Mouse (Mus musculus): Measurements from ENCODE around the gene Fam107b.
A peak's percentile ranks its signal among the peaks of the same experiment; 100 is the strongest.
"Not testable (repeated sequence)": the region's sequence is repeated elsewhere in the genome, so short reads cannot be mapped to it uniquely, and the experiment has no call there.

Fam107b gene

DNA sequence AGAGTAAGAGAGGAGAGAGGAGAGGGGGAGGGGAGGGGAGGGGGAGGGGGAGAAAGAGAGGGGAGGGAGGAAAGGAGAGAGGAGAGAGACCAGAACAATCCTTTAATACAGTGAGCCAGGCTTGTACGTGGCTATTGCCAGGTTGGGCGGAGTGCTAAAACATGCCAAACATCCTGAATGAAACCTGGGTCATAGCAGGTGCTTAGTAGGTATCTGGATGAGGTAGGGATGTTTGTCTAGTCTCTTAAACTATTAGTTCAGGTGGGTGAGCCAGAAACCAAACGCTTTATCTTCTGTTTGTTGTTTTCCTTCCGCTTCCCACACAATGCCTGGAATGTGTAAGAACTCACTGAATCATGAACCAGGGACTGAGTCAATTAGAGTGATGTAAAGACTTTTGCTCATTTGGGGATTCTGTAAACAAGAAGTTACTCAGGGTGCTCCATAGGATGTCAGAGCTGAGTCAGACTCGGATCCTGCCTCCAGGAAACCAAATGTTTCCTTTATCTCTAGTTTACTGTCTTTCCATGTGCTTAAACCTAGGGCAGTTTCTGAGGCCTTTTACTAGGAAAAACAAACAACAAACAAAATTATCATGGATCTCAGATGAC is 89.1 kb downstream of the Fam107b start:
- DNase-seq: no peak

DNA sequence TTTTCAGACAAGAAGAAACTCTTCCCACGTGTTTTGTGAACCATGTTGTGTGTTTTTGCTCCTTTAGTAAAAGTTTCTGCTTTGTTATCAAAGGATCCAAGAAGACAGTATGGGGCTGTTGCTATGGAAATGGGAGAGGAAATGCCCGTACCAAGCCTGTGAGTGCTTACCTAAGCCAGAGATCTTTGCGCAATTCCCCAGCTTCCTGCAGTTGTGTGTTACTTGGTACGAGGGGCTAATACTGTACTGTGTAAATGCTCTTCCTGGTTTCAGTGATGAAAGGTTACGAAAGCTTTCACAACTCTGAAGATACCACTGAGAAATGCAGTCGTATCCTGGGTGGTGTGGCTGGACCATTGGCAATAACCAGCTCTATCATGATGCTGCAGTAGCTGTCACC is 93.8 kb downstream of the Fam107b start:
- DNase-seq: no peak

DNA sequence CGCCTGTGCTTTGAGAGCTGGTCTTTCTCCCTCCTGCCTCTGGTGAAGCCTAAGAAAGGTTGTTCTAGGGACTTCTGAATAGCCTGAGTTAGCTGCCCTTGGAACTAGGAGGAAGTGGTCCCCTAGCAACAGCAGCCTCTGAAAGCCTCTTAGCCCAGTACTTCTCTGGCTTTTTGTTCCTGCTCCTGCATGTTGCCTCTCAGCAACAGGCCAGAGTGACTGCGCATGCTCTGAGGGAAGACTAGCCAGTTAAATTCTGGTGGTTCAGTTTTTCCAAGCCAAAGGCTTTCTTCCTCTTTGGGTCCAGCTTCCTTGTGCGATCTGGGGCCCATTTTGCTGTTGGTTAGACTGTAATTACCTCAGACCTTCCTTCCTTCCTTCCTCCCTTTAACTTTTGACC is 98.4 kb downstream of the Fam107b start:
- DNase-seq: no peak

DNA sequence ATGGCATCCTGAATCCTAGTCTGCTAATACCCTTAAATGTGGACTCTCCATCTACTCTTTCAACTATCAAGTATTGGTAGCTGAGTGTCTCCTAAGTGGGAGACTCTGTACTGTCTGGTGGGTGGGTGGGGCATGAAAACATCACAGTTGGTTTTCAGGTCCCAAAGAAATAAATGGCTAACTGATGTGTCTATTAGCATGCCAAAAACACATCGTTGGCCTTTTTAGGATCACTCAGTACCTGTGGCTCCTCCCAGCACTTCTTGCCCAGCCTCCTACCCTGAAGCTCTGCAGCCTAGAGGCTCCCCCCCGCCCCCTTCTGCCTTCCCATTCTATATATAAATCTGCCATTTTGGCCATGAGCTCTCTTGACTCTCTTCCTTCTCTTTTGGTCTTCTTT is 99.4 kb downstream of the Fam107b start:
- no peak for DNase-seq

DNA sequence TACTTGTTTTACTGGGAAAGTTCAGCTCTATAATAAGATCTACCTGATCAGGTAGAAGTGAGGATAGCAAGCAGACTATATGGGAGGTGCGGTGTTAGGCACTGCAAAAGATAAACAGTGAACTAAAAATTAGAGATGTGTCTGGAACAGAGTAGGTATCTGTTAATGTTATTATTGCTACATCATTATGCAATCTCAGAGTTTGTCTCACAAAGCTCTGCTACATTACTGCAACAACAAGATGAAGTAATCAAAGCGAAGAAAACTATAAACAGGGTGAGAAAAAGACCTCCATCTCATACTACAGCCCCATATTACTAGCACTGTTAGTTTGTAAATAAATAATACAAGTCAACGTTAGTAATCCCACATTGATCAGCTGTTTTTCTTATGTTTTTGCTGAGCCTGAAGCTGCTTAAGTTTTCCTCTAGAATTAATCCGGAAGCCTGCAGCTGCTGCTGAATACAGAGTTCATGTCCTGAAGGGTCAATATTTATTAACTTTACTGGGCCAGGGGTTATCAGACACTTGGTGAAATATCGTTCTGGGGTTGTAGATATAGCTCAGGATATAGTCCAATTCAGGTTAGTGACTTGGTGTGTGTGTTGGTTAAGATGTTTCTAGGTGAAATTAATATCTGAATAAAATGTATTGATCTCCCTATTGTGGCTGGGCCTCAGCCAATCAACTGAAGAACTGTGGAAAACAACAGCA is 102.5 kb downstream of the Fam107b start:
- DNase-seq: no peak

DNA sequence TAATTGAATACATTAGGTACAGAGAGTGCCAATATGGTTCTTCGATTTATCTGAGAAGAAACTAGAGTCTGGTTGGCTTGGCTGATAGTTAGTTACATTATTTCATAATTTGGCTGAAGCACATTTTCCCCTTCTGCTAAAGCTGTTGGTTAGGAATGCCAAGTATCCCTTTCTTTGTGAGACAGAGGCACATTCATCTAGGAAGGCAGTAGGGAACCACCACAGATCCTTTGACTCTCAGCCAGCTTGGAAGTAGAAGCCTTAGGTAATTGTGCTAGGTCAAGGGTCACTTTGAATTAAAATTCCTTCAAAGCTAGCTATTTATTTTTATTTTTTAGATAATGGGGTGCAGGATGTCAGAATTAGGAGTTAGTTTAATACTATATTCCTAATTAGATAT is 105.2 kb downstream of the Fam107b start:
- no peak for DNase-seq

DNA sequence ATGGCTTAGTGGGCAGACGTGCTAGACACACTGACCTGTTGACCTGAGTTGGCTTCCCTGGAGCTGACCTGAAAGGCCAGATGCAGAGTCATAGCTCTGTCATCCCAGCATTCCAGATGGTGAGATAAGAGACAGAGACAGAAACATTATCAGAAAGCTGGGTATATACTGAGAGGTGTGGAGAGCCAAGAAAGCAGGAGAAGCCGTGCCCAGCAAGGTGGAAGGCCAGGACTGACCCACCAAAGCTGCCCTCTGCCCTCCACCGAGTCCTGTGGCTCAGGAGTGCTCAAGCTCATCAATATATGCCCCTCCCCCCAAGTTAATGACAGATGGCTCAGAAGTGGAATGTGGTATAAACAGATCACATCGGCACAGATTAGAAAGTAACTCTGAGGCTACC is 112.4 kb downstream of the Fam107b start:
- no peak for DNase-seq

DNA sequence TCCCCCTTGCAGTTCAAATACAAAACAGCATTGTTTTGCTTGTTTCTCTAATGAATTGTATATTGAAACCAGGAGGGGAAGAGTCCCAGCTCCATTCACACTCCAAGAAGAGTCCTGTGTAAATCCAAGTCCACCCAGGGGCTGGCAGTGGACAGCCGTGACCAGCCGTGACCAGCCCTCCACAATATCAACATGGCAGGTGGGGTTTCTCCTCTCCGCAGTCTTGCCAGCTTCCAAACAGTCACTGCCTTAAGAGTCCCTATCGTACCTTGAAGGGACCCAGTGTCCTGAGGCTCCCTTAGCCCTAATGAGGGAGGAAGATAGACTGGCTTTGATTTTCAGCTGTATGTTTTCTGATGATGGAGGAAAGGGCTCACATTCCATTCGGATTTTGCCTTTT is 113.1 kb downstream of the Fam107b start:
- no peak for DNase-seq

DNA sequence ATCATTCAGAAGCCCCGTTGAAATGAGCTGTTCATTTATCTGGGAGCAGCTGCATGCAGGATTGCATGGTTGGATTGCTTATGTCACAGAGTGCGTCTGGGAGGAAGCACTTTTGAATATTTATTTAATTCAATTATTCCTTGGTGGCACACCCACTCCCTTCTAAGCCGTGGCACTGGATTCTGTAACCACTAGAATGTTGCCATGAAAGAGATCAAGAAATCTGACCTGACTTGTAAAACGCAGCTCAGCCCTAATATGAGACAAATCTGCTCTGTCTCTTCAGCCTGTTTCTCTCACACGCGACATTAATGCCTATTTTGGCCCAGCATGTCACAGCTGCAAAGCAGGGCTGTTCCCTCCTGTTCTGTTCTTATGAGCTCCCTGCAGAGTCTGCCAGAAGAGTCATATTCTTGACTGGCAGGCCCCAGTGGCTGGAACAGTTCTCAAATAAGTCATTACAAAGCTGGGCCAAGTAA is 113.5 kb downstream of the Fam107b start:
- DNase-seq: peak; percentile 29

DNA sequence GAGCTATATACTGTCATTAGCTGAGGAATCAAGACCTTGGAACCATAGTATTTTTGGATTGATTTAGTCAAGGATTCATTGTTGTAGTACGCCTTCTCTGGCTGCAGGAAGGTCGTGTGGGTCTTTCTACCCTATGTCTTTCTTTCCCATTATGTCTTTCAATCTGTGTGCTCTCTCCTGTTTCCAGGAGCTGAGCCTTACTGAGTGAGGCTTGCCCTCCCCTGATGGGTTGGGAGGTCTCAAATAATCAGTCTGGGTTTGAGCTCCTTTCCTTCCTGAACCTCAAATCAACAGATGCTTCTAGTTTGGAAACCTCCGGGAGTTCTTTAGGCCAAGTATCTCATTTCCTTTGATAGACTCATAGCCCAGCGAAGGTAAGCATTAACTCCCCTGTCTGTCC is 119.9 kb downstream of the Fam107b start:
- DNase-seq: no peak

DNA sequence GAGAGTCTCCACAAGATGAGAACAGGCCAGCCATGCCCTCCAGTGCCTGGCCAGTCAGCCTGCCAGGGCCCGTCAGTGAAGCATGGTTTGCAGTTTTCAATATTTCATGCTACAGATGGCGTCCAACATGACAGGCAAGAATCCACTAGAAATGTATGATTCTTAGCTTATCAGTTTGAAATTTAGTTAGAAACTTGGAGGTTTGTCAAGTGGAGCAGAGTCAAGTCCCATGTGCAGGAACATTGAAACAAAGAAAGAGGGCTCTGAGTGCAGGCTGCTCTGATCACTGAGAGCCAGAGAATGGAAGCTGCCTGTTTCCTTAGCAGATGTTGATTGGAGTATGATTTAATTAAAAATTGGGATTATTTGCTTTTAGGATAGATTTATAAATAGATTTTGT is 122.5 kb downstream of the Fam107b start:
- DNase-seq: no peak

DNA sequence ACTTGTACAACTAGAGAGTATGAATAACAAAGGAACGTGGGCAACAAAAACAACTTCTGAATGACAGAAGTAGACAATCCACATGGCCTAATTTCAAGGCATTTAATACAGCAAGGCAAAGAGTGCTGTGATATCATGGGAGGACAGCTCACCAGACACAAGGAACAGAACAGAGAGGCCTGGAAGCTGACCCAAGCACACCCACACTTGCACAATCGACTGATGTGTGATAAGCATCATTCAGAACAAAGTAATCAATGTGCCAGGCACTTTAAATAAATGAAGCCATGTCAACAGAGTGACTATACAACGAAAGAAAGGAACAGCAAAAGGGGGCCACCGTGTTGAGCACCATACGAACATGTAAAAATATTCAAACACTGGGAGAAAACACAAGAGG is 125.6 kb downstream of the Fam107b start:
- no peak for DNase-seq

DNA sequence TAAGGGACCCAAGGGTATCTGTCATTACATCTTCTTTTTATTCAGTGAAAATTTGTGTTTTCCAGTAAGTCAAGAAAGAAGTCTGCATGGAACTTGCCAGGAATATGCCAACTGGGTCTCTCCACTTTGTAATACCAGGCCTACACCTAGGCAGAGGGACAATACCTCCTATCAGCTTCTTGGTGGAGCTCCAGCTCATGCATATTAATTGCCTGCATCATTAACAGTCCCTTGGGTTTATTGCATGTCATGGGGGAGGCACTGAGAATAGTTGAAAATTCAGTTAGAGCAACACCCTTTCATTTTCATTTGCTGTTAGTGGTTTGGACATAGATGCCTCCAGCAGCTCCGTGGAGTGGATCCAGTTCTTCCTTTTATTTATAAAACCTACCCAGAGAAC is 130.1 kb downstream of the Fam107b start:
- no peak for DNase-seq

DNA sequence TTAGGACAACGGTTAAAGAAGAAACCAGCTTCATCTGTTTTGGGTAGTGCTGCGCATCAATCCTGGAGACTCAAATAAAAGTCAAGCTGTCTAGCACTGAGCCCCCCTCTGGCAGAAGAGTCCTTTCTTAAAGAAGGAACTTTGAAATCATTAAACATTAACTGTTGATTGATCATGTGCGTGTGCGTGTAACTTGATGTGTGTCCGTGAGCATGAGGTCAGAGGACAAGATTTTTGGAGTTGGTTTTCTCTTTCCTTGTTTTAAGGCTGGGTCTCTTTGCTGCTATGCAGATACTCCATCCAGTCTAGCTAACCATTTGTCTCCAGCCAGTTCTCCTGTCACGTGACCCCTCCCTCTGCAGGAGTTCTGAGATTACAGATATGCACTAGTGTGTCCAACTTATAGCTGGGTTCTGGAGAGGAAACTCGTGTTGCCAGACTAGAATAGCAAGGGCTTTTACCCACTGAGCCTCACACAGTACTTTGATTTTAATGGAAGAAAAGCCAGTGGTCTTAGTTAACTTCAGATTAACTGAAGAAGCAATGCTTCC is 132.4 kb downstream of the Fam107b start:
- DNase-seq: no peak

DNA sequence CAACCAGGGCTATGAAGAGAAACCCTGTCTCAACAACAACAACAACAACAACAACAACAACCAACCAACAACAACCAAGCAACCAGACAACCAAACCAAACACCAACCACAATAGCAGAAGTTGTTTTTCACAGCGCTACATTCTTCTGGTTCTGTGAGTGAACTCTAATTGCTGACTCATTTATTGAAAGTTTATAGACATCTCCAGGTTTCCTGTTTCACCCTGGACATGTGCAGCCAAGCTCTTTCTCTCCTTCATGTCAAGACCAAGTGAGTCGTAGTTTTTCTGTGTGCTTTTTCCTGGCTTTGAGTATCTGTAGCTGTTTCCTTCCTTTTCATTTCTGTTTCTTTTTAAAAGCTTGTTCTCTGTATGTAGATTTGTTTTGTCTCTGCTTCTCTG is 133.5 kb downstream of the Fam107b start:
- DNase-seq: no peak

DNA sequence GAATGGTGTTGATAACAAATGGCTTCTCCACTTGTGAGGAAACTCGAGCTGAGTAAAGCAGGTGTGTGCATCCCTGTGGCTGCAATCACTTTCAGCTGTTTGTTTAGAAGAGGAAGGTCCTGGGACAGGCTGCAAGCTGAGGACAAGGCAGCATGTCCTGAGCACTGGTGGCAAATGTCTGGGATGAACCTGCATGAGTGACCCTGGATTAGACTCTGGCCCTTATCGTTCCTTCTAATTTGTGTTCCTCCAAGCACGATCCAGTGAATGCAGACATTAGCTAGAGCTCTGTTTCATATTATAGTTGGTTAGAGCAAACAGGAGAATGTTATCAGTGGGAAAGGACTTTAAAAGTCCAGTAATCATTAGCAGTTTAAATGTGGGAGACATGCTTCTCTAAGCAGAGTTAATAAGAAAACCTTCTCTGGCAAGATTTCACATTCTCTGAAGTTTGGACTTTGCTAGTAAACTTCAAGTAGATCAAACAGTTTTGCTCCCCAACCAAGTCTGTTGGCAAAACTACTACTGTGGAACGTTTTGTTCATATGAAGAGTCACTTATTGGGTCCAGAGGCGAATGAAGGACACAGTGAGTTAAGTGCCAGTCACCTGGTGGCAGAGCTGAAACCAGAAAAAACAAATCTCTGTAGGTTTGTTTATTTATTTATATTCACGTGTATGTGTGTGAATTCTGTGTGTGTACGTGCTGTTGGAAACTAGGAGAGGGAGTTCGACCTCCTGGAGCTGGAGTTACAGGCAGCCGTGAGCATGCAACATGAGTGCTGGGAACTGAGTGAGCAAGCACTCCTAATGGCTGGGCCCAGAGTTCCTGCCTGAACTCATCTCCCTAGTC is 134.2 kb downstream of the Fam107b start:
- DNase-seq: no peak

DNA sequence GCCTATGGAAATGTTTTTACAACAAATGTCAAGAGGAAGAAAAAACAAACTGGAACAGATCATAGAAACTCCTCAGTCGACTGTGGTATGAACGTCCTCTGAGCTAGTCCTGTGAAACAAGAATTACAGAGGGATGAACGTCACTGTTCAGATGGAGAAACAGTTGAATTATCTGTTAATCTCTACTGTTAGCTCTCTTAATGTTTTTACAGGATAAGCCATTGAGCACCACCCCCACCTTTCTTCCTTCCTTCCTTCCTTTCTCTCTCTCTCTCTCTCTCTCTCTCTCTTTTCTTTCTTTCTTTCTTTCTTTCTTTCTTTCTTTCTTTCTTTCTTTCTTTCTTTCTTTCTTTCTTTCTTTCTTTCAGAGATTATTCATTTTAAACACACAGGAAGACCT is 135.0 kb downstream of the Fam107b start:
- DNase-seq: not testable (repeated sequence)

DNA sequence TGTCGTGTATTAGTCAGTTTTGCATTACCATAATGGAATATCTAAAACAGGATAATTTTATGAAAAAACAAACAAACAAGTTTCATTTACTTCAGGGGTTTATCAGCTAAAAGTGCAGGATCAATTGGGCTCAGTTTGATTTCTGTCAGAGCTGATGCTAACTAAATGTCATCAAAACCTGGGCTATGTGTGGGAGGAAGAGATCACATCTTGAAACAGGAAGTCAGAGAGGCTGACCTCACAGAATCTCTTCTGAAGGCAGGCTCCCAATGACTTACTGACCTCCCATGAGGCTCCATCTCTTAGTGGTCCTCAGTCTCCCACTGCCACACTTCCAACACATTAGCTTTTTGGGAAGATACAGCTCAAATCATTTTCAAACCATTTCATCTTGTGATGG is 136.9 kb downstream of the Fam107b start:
- no peak for DNase-seq

DNA sequence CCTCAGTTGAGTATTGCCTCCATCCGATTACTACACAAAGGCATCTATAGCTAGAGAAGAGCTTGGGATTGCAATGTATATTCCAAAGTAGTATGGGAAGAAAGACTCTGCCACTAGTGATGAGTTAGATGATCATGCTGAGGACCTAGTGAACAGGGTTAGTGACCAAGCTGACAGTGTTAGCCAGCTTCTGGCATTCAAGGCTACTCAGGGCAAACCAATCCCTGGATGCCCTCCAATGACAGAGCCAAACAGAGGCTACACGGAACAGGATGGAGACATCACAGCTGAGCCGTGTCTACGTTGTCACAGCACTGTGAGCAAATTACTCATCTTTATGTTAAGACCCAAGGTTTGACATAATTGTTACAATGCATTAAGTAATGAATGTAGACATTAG is 138.3 kb downstream of the Fam107b start:
- no peak for DNase-seq

DNA sequence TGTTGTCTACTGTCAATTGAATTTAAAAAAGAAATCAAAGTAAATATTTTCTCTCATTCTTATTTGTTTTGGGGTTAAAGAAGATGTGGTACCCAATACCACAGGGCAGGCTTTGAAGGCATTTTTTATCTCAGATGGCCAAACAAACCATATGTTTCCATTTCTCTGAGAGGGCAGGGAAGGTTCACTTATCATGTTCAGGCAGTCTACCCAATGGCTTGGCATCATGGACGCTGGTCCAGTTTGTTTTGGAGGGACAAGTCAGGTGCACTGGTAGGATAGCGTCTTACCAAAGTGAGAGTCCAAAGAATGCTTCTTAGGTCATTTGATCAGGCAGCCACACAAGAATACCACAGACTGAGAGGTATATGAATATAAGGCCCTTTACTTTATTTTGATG is 139.6 kb downstream of the Fam107b start:
- no peak for DNase-seq

DNA sequence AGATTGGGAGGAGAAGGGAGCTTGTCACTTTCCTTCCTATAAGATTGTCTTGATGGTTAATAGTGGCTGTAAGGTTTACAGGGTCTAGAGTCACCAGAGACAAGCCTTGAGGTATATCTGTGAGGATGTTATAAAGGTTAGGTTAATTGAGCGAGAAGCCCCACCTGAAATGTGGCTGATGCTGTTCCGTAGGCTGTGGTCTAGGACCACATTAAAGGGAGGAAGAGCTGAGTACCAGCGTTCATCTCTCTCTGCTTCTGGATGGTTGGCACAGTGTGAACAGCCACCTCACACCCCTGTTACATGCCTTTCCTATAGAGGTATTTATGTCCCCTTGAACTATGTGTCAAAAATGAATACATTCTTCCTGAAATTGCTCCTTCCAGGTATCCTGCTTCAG is 140.2 kb downstream of the Fam107b start:
- no peak for DNase-seq

DNA sequence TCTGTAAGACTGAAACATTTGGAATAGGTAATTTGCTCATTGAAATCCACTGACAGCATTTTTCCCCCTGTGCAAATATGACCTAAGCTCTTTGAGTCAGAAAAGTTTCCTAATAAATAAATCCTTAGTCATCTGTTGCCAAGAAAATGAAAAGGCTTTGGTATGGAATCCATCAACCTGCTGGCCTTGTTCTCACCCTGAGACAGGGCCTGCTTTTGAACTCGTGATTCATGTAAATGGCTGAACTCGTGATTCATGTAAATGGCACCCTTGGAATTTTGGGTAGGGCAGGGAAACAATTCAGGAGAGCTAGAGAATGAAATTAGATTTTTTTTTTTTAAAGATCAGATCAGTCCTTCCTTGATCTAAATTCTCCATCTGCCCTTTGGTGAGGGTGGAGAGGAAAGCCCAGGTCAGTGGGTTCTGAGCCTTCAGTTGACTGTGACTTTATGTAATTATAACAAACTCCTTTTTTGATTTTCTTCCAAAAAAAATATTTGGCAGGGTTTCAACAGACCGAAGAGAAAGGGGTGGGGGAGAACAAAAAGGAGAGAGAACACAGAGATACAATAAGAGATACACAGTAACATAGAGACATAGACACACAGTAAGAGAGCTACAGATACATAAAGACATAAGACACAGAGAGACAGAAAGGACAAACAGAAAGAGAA is 142.2 kb downstream of the Fam107b start:
- DNase-seq: no peak

DNA sequence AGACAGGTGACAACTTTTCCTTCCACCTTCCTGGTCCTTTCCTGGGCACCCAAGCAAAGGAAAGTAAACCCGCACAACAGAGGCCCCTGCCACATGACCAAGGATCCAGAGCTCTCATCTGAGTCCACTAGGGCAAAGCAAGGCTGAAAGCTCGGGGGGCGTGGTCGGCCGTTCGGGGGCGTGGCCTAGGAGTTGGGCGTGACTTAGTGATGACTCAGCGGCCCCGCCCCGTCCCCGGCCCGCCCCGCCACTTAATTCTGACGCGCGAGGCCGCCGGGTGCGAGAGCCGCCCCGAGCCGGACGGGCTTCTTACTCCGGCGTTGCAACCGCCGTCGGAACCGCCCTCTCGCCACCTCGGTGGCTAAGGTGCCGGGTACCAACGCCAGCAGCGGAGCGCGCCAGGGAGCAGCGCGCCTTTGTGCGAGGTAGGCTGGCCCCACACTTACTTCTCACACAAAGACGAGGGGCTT is 143.0 kb downstream of the Fam107b start:
- peak; percentile 95 for DNase-seq
